Mouse (Mus musculus) lung, postnatal 0 days (tissue): ENCODE measurements around the gene Gimap4. TPM values are rescaled to one million over a fixed set of nuclear protein-coding genes. Genes with fewer than 3 reads are reported as not detected.

ENCODE experiments used
- ATAC-seq: fragments of 200-750 bp; cut with Nextera tagmentation; 2 replicates; pipeline ENCODE4 v1.8.0; 2017; ENCODE audit warnings: moderate library complexity
- DNase-seq: peaks from one replicate; pipeline ENCODE4 v3.0.0-alpha.2; 2016; ENCODE audit warnings: low spot score
- H3K27ac ChIP-seq: fragments of 300-500 bp; sonication (generic); 2 replicates; pipeline ENCODE4 v1.5.1; 2014; ENCODE audit warnings: antibody characterized with exemption, mild to moderate bottlenecking, low read length, mixed read lengths
- H3K27me3 ChIP-seq: fragments of 300-500 bp; sonication (generic); replicated peaks from 2 replicates; pipeline ENCODE4 v1.6.1; 2014; ENCODE audit warnings: low read length, mixed read lengths; ENCODE audit not compliant: insufficient read depth
- H3K36me3 ChIP-seq: fragments of 300-500 bp; sonication (generic); 2 replicates; pipeline ENCODE4 v1.6.1; 2014; ENCODE audit warnings: low read length, mixed read lengths; ENCODE audit not compliant: insufficient read depth
- H3K4me1 ChIP-seq: fragments of 300-500 bp; sonication (generic); 2 replicates; pipeline ENCODE4 v1.6.1; 2014; ENCODE audit warnings: antibody characterized with exemption, low read depth, low read length, mixed read lengths; ENCODE audit not compliant: insufficient read depth
- H3K4me2 ChIP-seq: fragments of 300-500 bp; sonication (generic); replicated peaks from 2 replicates; pipeline ENCODE4 v1.6.1; 2014; ENCODE audit warnings: low read depth, mild to moderate bottlenecking, low read length, moderate library complexity, mixed read lengths
- H3K4me3 ChIP-seq: fragments of 300-500 bp; sonication (generic); 2 replicates; pipeline ENCODE4 v1.5.1; 2014; ENCODE audit warnings: low read depth, low read length
- H3K9ac ChIP-seq: fragments of 300-500 bp; sonication (generic); replicated peaks from 2 replicates; pipeline ENCODE4 v1.6.1; 2014; ENCODE audit warnings: low read depth, mild to moderate bottlenecking
- H3K9me3 ChIP-seq: fragments of 300-500 bp; sonication (generic); 2 replicates; pipeline ENCODE4 v1.6.1; 2016; ENCODE audit warnings: low read length, mixed read lengths
- CTCF ChIP-seq: IDR thresholded peaks from 2 replicates; pipeline ENCODE4 v1.5.1; 2016; ENCODE audit warnings: antibody characterized with exemption, mild to moderate bottlenecking
- EP300 ChIP-seq: IDR thresholded peaks from 2 replicates; pipeline ENCODE4 v1.6.1; 2016; ENCODE audit warnings: antibody characterized with exemption, mild to moderate bottlenecking, control low read depth
- whole genome bisulfite sequencing: fragments of 180-500 bp; shearing (Covaris S2); extraction: QIAGEN DNeasy Blood & Tissue Kit; methylation state at CpG from one replicate; pipeline ENCODE4 v1.1.7; 2014; 5-methylcytosine and 5-hydroxymethylcytosine counted together
- polyA plus RNA-seq: library from polyadenylated mRNA; unstranded; fragments of >200 nt; fragmentation: Nextera tagmentation; extraction: Ambion mirVana; gene quantifications from 2 replicates; pipeline ENCODE4 v1.2.1, GENCODE M21; 2015

Gimap4 gene
- polyA plus RNA-seq, 1 experiment from 2014 or later: 129 TPM

DNA sequence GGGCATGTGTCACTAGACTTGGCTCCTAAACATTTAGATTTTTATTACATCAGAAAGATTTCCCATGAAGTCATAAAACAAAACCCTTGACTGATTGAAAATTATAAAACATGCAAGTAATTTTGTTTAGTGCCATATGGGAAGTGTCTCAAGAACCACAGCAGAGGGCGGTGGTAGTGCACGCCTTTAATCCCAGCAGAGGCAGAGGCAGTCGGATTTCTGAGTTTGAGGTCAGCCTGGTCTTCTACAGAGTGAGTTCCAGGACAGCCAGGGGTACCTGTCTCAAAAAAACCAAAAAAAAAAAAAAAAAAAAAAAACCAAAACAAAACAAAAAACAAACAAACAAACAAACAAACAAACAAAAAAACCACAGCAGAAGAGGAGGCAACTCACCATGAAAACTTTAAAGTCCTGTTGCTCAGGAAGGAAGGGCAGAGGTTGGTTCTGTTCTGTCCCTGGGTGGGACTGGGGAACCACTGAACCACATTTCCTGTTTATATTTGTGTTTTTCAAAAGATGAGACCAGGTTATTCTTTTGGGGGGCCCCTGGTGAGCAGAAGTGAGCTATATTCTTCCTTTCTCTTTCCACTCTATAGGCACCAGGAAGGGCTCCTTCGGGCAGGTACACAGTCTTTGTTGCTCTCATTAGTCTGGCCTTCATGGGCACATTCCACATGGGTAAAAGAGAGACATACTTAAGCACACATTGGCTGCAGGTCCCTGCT is 12.6 kb downstream of the Gimap4 start:
- Histone ChIP-seq H3K4me2 (no peak overlapping the region), H3K9ac (no peak overlapping the region), H3K27me3 (no peaks in the 10 kb centered on the region), H3K27ac (peak overlapping the region; percentile 73), H3K4me1 (0 out of 2 replicates have a peak, but pooled peaks cover 4% of the 10 kb centered on the region), H3K36me3 (no peaks in the 10 kb centered on the region), H3K4me3 (no peak overlapping the region), H3K9me3 (no peaks in the 10 kb centered on the region)
- DNase-seq (no peak), ATAC-seq (no peak)
- 71% methylated on average over 4 of the region's 4 CpGs for WGBS
- TF ChIP-seq EP300: no peak
- TF ChIP-seq CTCF: no peak

DNA sequence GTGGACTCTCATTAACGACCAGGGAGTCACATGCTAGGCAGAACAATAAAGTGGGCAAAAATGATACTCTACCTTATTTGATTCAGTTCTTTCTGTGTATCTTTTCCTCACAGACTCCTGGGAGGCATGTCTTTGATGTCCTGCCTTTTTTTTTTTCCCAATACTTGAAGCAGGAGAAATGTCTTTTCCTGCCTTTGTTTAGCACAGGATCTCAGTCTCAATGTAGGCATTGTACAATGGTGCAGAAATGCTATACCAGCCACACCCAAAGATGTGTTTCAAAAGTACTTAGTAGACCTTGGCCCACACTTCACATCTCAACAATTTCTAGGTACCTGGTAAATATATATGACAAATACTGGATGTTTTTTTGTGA is 13.2 kb downstream of the Gimap4 start:
- Histone ChIP-seq H3K9ac (no peak overlapping the region), H3K27me3 (no peaks in the 10 kb centered on the region), H3K4me2 (no peak overlapping the region), H3K4me1 (0 out of 2 replicates have a peak, but pooled peaks cover 4% of the 10 kb centered on the region), H3K4me3 (no peak overlapping the region), H3K36me3 (no peaks in the 10 kb centered on the region), H3K9me3 (no peaks in the 10 kb centered on the region), H3K27ac (peak overlapping the region; percentile 73)
- peak; percentile 36 for ATAC-seq
- DNase-seq: peak; percentile 53
- WGBS: 11% methylated on average over 1 of the region's 1 CpGs
- TF ChIP-seq CTCF (no peak), EP300 (peak; percentile 57)

DNA sequence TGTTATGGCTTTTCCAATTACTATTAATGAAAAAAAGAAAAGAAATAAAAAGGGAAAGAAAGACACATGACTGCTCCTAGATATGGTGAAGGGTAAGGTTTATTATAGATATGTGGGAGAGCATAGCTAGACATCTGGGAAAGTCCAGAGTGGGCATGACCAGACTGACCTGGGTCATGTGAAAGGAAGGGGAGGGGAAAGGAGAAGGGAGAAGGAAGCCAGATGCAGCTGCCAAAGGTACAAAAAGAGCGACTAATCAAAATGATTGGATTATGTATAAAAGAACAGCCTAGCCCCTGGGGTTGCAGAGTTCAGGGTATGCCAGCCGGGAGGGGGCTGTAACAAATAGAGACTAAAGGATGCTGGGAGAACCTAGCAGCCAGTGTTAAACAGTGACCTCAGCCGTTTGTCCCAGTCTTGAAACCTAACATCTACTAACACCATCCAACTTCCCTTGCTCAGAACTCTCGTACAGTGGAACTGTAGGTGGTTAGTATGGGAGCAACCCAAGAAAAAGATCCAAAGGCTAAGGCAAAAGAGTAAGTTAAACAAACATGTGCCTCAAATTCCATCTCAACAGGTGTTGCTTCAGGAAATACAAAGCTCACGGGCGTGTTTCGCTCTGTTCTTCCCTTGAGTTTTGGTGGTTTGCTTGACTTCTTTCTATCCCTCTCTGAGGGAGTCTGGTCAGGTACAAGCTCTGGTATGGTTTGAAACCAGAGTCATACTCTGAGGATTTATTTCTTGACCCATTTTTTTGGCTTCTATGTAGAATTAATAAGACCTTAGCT is 13.9 kb downstream of the Gimap4 start:
- Histone ChIP-seq H3K27ac (peak overlapping the region; percentile 65), H3K36me3 (no peaks in the 10 kb centered on the region), H3K4me3 (no peak overlapping the region), H3K4me1 (0 out of 2 replicates have a peak, but pooled peaks cover 4% of the 10 kb centered on the region), H3K9me3 (no peaks in the 10 kb centered on the region), H3K9ac (no peak overlapping the region), H3K4me2 (no peak overlapping the region), H3K27me3 (no peaks in the 10 kb centered on the region)
- DNase-seq: no peak
- 67% methylated on average over 7 of the region's 7 CpGs for WGBS
- ATAC-seq: no peak
- TF ChIP-seq EP300: no peak
- TF ChIP-seq CTCF: no peak

DNA sequence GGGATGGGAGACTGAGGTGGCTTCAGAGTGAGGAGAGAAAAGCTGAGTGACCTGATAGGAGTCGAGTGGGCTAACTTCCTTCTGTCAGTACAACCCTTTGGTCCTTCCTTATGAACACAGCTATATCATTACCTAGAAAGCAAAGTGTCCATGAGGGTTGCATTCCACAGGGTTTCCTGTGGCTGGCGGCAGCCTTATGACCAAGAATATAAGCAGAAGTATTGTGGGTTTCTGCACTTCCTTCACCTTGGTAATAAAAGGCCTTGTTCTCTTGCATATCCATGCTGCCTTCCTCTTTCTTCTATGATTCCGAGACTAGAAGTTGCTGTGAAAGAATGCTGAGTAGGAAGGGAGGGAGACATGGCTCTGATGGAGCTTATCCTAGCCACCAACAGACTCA is 14.5 kb downstream of the Gimap4 start:
- WGBS: 69% methylated on average over 3 of the region's 3 CpGs
- Histone ChIP-seq H3K36me3 (no peaks in the 10 kb centered on the region), H3K9ac (no peak overlapping the region), H3K9me3 (no peaks in the 10 kb centered on the region), H3K27me3 (no peaks in the 10 kb centered on the region), H3K4me3 (no peak overlapping the region), H3K4me2 (no peak overlapping the region), H3K27ac (peak overlapping the region; percentile 65), H3K4me1 (0 out of 2 replicates have a peak, but pooled peaks cover 4% of the 10 kb centered on the region)
- ATAC-seq (no peak), DNase-seq (no peak)
- no peak for TF ChIP-seq EP300

DNA sequence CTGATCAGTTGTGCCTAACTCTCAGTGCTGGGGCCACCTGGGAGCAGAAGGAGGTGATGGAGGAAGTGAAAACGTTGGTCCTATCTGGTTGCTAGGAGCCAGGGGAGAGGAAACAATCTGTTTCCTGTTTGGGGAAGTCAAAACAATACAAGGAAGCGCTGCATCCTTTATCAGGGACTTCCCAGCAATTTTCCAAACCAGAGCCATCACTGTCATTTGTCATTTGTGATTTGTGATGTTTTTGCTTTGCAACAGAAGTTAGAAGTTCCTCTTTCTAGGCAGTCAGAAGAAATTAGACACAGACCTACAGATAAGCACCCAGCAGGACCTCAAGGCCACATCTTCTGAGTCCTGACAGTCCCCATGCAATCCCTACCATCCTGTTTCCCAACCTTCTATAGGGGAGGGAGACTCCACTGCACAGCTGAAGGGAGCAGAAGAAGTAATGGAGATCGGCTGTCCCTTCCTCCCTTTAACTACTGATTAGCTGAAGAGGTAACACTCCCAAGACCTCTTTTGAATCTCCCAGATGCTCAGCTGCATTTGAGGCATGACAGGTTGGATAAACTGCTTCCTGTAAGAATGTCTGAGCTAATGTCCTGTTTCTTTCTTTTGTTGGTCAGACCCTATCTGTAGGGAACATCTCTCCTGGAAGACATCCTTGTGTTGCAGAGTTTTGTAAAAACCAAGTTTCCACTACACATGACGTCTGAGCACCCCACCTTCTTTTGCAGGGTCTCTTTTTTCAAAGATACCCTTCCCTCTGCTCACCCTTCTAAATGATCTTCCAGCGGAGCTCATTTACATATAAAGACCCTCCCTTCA is 16.1 kb downstream of the Gimap4 start:
- no peaks in the 10 kb centered on the region for H3K9me3 ChIP-seq
- H3K27me3 ChIP-seq: no peaks in the 10 kb centered on the region
- H3K9ac ChIP-seq: no peak overlapping the region
- no peaks in the 10 kb centered on the region for H3K36me3 ChIP-seq
- H3K4me3 ChIP-seq: no peak overlapping the region
- peak overlapping the region; percentile 85 for H3K27ac ChIP-seq
- DNase-seq: peak; percentile 75
- WGBS: 41% methylated on average over 5 of the region's 5 CpGs
- TF ChIP-seq CTCF: no peak
- peak; percentile 99 for TF ChIP-seq EP300
- no peak overlapping the region for H3K4me2 ChIP-seq
- H3K4me1 ChIP-seq: 0 out of 2 replicates have a peak, but pooled peaks cover 4% of the 10 kb centered on the region
- ATAC-seq: peak; percentile 81

DNA sequence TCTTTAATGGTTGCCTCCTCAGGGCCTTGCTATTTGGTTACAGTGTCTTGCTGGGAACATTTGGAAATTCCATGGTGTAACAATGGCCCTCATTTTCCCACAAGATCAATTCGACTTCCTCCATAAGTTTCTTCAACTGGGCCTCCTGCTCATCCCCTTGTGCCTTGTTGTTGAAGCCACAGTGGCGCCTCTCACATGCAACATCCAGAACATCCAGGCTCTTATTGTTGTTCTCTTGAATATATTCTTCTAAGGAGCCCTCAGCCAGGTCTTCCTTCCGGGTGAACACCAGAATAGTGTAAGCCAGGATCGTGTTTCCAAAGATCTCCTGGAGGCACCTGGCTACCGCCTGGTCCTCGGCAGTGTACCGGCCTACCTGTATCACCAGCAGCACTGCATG is 17.8 kb downstream of the Gimap4 start:
- ATAC-seq: no peak
- Histone ChIP-seq H3K4me3 (no peak overlapping the region), H3K4me1 (0 out of 2 replicates have a peak, but pooled peaks cover 4% of the 10 kb centered on the region), H3K27me3 (no peaks in the 10 kb centered on the region), H3K36me3 (no peaks in the 10 kb centered on the region), H3K9ac (no peak overlapping the region), H3K9me3 (no peaks in the 10 kb centered on the region), H3K27ac (no peak overlapping the region), H3K4me2 (no peak overlapping the region)
- no peak for TF ChIP-seq EP300
- no peak for TF ChIP-seq CTCF
- 90% methylated on average over 7 of the region's 7 CpGs for WGBS
- DNase-seq: no peak
